Mouse (Mus musculus): ENCODE results near the gene Atp8b2. TPM values are rescaled to one million over a fixed set of nuclear protein-coding genes. Genes with fewer than 3 reads are reported as not detected.

Atp8b2 gene
- polyA plus RNA-seq, 1 experiment from 2014 or later, result 19.0 TPM

GRCm38 (mm10) chr3:89953420-89953819 is 9.9 kb downstream of the Atp8b2 start:
- H3K27me3 ChIP-seq (ENCODE audit: control insufficient read depth, insufficient read depth, low read length), result no peaks in the 10 kb centered on the region
- peaks cover 74% of the 10 kb centered on the region for H3K36me3 ChIP-seq (ENCODE audit: control insufficient read depth, insufficient read depth, low read length)
- H3K27ac ChIP-seq (ENCODE audit: low read length), result no peak overlapping the region
- no peak overlapping the region for H3K4me2 ChIP-seq (replicated peaks; ENCODE audit: low read depth, low read length)
- H3K4me3 ChIP-seq (ENCODE audit: low read depth, low read length), result no peak overlapping the region
- peak; percentile 26; the same call in 1 of the 2 replicates for ATAC-seq (ENCODE audit: insufficient number of reproducible peaks, insufficient read depth, low FRiP score, low read depth)
- H3K9me3 ChIP-seq (ENCODE audit: control insufficient read depth, low read depth, low read length), result no peaks in the 10 kb centered on the region
- H3K9ac ChIP-seq (replicated peaks; ENCODE audit: low read depth, low read length), result no peak overlapping the region
- no peaks in the 10 kb centered on the region for H3K4me1 ChIP-seq (ENCODE audit: control insufficient read depth, insufficient read depth, low read length)
- WGBS, result 4% methylated on average over 4 of the region's 4 CpGs

- 92% methylated on average over 6 of the region's 6 CpGs for WGBS
- Histone ChIP-seq H3K27me3 (ENCODE audit: control insufficient read depth, insufficient read depth, low read length) (no peaks in the 10 kb centered on the region), H3K27ac (ENCODE audit: low read length) (no peak overlapping the region), H3K4me2 (replicated peaks; ENCODE audit: low read depth, low read length) (no peak overlapping the region), H3K36me3 (ENCODE audit: control insufficient read depth, insufficient read depth, low read length) (peaks cover 91% of the 10 kb centered on the region), H3K9me3 (ENCODE audit: control insufficient read depth, low read depth, low read length) (no peaks in the 10 kb centered on the region), H3K4me3 (ENCODE audit: low read depth, low read length) (no peak overlapping the region), H3K9ac (replicated peaks; ENCODE audit: low read depth, low read length) (no peak overlapping the region), H3K4me1 (ENCODE audit: control insufficient read depth, insufficient read depth, low read length) (no peaks in the 10 kb centered on the region)
- no peak for ATAC-seq (ENCODE audit: insufficient number of reproducible peaks, insufficient read depth, low FRiP score, low read depth)
Observed at GRCm38 (mm10) chr3:89948655-89949054, 14.7 kb downstream of the Atp8b2 start.

GRCm38 (mm10) chr3:89948021-89948420 is 15.3 kb downstream of the Atp8b2 start:
- H3K4me3 ChIP-seq (ENCODE audit: low read depth, low read length), result no peak overlapping the region
- H3K27ac ChIP-seq (ENCODE audit: low read length), result no peak overlapping the region
- no peak overlapping the region for H3K9ac ChIP-seq (replicated peaks; ENCODE audit: low read depth, low read length)
- ATAC-seq (ENCODE audit: insufficient number of reproducible peaks, insufficient read depth, low FRiP score, low read depth), result no peak
- peaks cover 94% of the 10 kb centered on the region for H3K36me3 ChIP-seq (ENCODE audit: control insufficient read depth, insufficient read depth, low read length)
- no peaks in the 10 kb centered on the region for H3K9me3 ChIP-seq (ENCODE audit: control insufficient read depth, low read depth, low read length)
- no peaks in the 10 kb centered on the region for H3K27me3 ChIP-seq (ENCODE audit: control insufficient read depth, insufficient read depth, low read length)
- H3K4me2 ChIP-seq (replicated peaks; ENCODE audit: low read depth, low read length), result no peak overlapping the region
- H3K4me1 ChIP-seq (ENCODE audit: control insufficient read depth, insufficient read depth, low read length), result no peaks in the 10 kb centered on the region
- 86% methylated on average over 11 of the region's 11 CpGs for WGBS

GRCm38 (mm10) chr3:89945026-89945425 is 18.3 kb downstream of the Atp8b2 start:
- WGBS, result 77% methylated on average over 8 of the region's 8 CpGs
- Histone ChIP-seq H3K27me3 (ENCODE audit: control insufficient read depth, insufficient read depth, low read length) (no peaks in the 10 kb centered on the region), H3K36me3 (ENCODE audit: control insufficient read depth, insufficient read depth, low read length) (peaks cover 98% of the 10 kb centered on the region), H3K27ac (ENCODE audit: low read length) (no peak overlapping the region), H3K4me3 (ENCODE audit: low read depth, low read length) (no peak overlapping the region), H3K4me2 (replicated peaks; ENCODE audit: low read depth, low read length) (no peak overlapping the region), H3K4me1 (ENCODE audit: control insufficient read depth, insufficient read depth, low read length) (no peaks in the 10 kb centered on the region), H3K9me3 (ENCODE audit: control insufficient read depth, low read depth, low read length) (no peaks in the 10 kb centered on the region), H3K9ac (replicated peaks; ENCODE audit: low read depth, low read length) (no peak overlapping the region)
- no peak for ATAC-seq (ENCODE audit: insufficient number of reproducible peaks, insufficient read depth, low FRiP score, low read depth)

GRCm38 (mm10) chr3:89942894-89943293 is 20.4 kb downstream of the Atp8b2 start:
- Histone ChIP-seq H3K27me3 (ENCODE audit: control insufficient read depth, insufficient read depth, low read length) (no peaks in the 10 kb centered on the region), H3K9ac (replicated peaks; ENCODE audit: low read depth, low read length) (no peak overlapping the region), H3K4me3 (ENCODE audit: low read depth, low read length) (no peak overlapping the region), H3K4me1 (ENCODE audit: control insufficient read depth, insufficient read depth, low read length) (no peaks in the 10 kb centered on the region), H3K36me3 (ENCODE audit: control insufficient read depth, insufficient read depth, low read length) (peaks cover 92% of the 10 kb centered on the region), H3K9me3 (ENCODE audit: control insufficient read depth, low read depth, low read length) (no peaks in the 10 kb centered on the region), H3K27ac (ENCODE audit: low read length) (no peak overlapping the region), H3K4me2 (replicated peaks; ENCODE audit: low read depth, low read length) (no peak overlapping the region)
- no peak for ATAC-seq (ENCODE audit: insufficient number of reproducible peaks, insufficient read depth, low FRiP score, low read depth)
- WGBS, result 89% methylated on average over 9 of the region's 9 CpGs

GRCm38 (mm10) chr3:89936495-89936894 is 26.8 kb downstream of the Atp8b2 start:
- H3K4me2 ChIP-seq (replicated peaks; ENCODE audit: low read depth, low read length), result no peak overlapping the region
- WGBS, result 94% methylated on average over 3 of the region's 3 CpGs
- ATAC-seq (ENCODE audit: insufficient number of reproducible peaks, insufficient read depth, low FRiP score, low read depth), result no peak
- no peak overlapping the region for H3K27ac ChIP-seq (ENCODE audit: low read length)
- H3K9me3 ChIP-seq (ENCODE audit: control insufficient read depth, low read depth, low read length), result no peaks in the 10 kb centered on the region
- no peaks in the 10 kb centered on the region for H3K27me3 ChIP-seq (ENCODE audit: control insufficient read depth, insufficient read depth, low read length)
- no peak overlapping the region for H3K9ac ChIP-seq (replicated peaks; ENCODE audit: low read depth, low read length)
- H3K4me1 ChIP-seq (ENCODE audit: control insufficient read depth, insufficient read depth, low read length), result no peaks in the 10 kb centered on the region
- H3K36me3 ChIP-seq (ENCODE audit: control insufficient read depth, insufficient read depth, low read length), result peaks cover 29% of the 10 kb centered on the region
- no peak overlapping the region for H3K4me3 ChIP-seq (ENCODE audit: low read depth, low read length)

GRCm38 (mm10) chr3:89932925-89933324 is 30.4 kb downstream of the Atp8b2 start:
- no peak for ATAC-seq (ENCODE audit: insufficient number of reproducible peaks, insufficient read depth, low FRiP score, low read depth)
- 91% methylated on average over 2 of the region's 2 CpGs for WGBS
- Histone ChIP-seq H3K4me2 (replicated peaks; ENCODE audit: low read depth, low read length) (no peak overlapping the region), H3K9me3 (ENCODE audit: control insufficient read depth, low read depth, low read length) (no peaks in the 10 kb centered on the region), H3K4me1 (ENCODE audit: control insufficient read depth, insufficient read depth, low read length) (no peaks in the 10 kb centered on the region), H3K4me3 (ENCODE audit: low read depth, low read length) (no peak overlapping the region), H3K27me3 (ENCODE audit: control insufficient read depth, insufficient read depth, low read length) (no peaks in the 10 kb centered on the region), H3K36me3 (ENCODE audit: control insufficient read depth, insufficient read depth, low read length) (no peaks in the 10 kb centered on the region), H3K9ac (replicated peaks; ENCODE audit: low read depth, low read length) (no peak overlapping the region), H3K27ac (ENCODE audit: low read length) (no peak overlapping the region)

GRCm38 (mm10) chr3:89928956-89929355 is 34.4 kb downstream of the Atp8b2 start:
- no peak for ATAC-seq (ENCODE audit: insufficient number of reproducible peaks, insufficient read depth, low FRiP score, low read depth)
- Histone ChIP-seq H3K4me1 (ENCODE audit: control insufficient read depth, insufficient read depth, low read length) (no peaks in the 10 kb centered on the region), H3K27ac (ENCODE audit: low read length) (no peak overlapping the region), H3K9me3 (ENCODE audit: control insufficient read depth, low read depth, low read length) (no peaks in the 10 kb centered on the region), H3K36me3 (ENCODE audit: control insufficient read depth, insufficient read depth, low read length) (no peaks in the 10 kb centered on the region), H3K27me3 (ENCODE audit: control insufficient read depth, insufficient read depth, low read length) (no peaks in the 10 kb centered on the region), H3K4me2 (replicated peaks; ENCODE audit: low read depth, low read length) (no peak overlapping the region), H3K4me3 (ENCODE audit: low read depth, low read length) (no peak overlapping the region), H3K9ac (replicated peaks; ENCODE audit: low read depth, low read length) (no peak overlapping the region)
- 51% methylated on average over 4 of the region's 4 CpGs for WGBS

- Histone ChIP-seq H3K4me2 (replicated peaks; ENCODE audit: low read depth, low read length) (no peak overlapping the region), H3K27ac (ENCODE audit: low read length) (no peak overlapping the region), H3K4me1 (ENCODE audit: control insufficient read depth, insufficient read depth, low read length) (no peaks in the 10 kb centered on the region), H3K27me3 (ENCODE audit: control insufficient read depth, insufficient read depth, low read length) (no peaks in the 10 kb centered on the region), H3K4me3 (ENCODE audit: low read depth, low read length) (no peak overlapping the region), H3K9ac (replicated peaks; ENCODE audit: low read depth, low read length) (no peak overlapping the region), H3K36me3 (ENCODE audit: control insufficient read depth, insufficient read depth, low read length) (no peaks in the 10 kb centered on the region), H3K9me3 (ENCODE audit: control insufficient read depth, low read depth, low read length) (no peaks in the 10 kb centered on the region)
- no peak for ATAC-seq (ENCODE audit: insufficient number of reproducible peaks, insufficient read depth, low FRiP score, low read depth)
- WGBS, result 96% methylated on average over 1 of the region's 1 CpGs
Observed at GRCm38 (mm10) chr3:89926440-89926839, 36.9 kb downstream of the Atp8b2 start.

All from stomach, embryonic 14.5 days (tissue).